Mouse (Mus musculus) activated CD4-positive, CD25-positive, alpha-beta regulatory T cell, adult 9 weeks (primary cell): ENCODE results near the gene Snurf. TPM values are rescaled to one million over a fixed set of nuclear protein-coding genes. Genes with fewer than 3 reads are reported as not detected.

Source experiments
- polyA plus RNA-seq: library from polyadenylated mRNA; unstranded; fragments of 100-300 nt; shearing (Covaris generic); gene quantifications from one replicate; pipeline ENCODE4 v1.2.1, GENCODE M21; 2017

Snurf gene
- polyA plus RNA-seq = not detected

DNA sequence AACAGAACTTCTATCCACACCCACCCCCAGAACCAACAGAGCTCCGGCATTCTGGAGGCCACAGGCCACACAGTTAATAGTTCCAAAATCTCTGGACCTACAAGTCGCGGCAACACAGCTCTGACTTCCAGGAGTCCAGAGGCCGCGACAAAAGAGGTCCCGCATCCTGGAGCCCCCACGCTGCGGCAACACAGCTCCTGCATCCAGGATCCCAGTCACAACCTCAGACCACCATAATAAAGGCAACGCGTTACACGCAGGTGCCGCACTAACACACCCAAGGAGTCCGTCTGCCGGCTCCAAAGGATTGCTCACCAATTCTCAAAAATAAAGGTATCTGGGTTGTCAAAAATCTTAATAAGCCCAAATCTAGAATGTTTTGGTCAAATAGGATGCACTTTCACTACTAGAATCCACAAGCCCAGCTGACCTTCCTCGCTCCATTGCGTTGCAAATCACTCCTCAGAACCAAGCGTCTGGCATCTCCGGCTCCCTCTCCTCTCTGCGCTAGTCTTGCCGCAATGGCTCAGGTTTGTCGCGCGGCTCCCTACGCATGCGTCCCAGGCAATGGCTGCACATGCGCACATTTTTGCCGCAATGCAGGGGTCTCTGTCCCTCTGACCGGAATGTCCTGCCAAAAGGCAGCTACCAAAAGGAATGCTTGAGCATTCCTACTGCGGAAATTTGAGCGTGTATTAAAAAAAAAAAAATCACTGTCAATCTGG lies at the start of gene Snurf, which contains the start of gene Gm38393:
Gene Snurf, minus strand, starts transcription at position 444 of the 725 bp plus-strand sequence.
Gene Gm38393, minus strand, starts transcription at position 459 of the 725 bp plus-strand sequence.

Other genes with a start within 250 kb of the Snurf start
- gene Gm38393, start within 50 bp of the Snurf start, polyA plus RNA-seq = not detected
- 0.70 TPM for gene Snrpn, start 135.2 kb upstream of the Snurf start, polyA plus RNA-seq